Mouse (Mus musculus): ENCODE data around the gene Gpsm3.

- no peak for TF ChIP-seq CTCF (IDR thresholded peaks at IDR 0.05; ENCODE audit: control insufficient read depth, insufficient read depth, insufficient read length)
- TF ChIP-seq MYOD1 (IDR thresholded peaks at IDR 0.05; ENCODE audit: control insufficient read depth, insufficient read length, low read depth): no peak
- no peak for TF ChIP-seq FOSL1 (IDR thresholded peaks at IDR 0.05; ENCODE audit: insufficient read depth, low read length, poor library complexity, severe bottlenecking)
- no peak for TF ChIP-seq MYOG (IDR thresholded peaks at IDR 0.05; ENCODE audit: control insufficient read depth, extremely low read depth, insufficient read length)
Measured at GRCm38 (mm10) chr17:34590154-34590987, 765 bp downstream of the Gpsm3 start.
